Mouse (Mus musculus) embryonic facial prominence, embryonic 15.5 days (tissue): Measurements from ENCODE around the gene Gm10964. TPM values are rescaled to one million over a fixed set of nuclear protein-coding genes. Genes with fewer than 3 reads are reported as not detected.
"Not testable (repeated sequence)": the region's sequence is repeated elsewhere in the genome, so short reads cannot be mapped to it uniquely, and the experiment has no call there.

Experiments used
- ATAC-seq: fragments of 200-750 bp; cut with Nextera tagmentation; 2 replicates; pipeline ENCODE4 v1.8.0; 2017; ENCODE audit warnings: low read depth, moderate TSS enrichment; ENCODE audit not compliant: insufficient number of reproducible peaks, low FRiP score, low TSS enrichment
- H3K27ac ChIP-seq: fragments of 300-500 bp; sonication (generic); replicated peaks from 2 replicates; pipeline ENCODE4 v1.5.1; 2015; ENCODE audit warnings: mild to moderate bottlenecking, inconsistent platforms
- H3K27me3 ChIP-seq: fragments of 300-500 bp; sonication (generic); 2 replicates; pipeline ENCODE4 v1.6.1; 2015; ENCODE audit warnings: inconsistent platforms
- H3K36me3 ChIP-seq: fragments of 300-500 bp; sonication (generic); 2 replicates; pipeline ENCODE4 v1.6.1; 2015; ENCODE audit warnings: mild to moderate bottlenecking, inconsistent platforms
- H3K4me1 ChIP-seq: fragments of 300-500 bp; sonication (generic); 2 replicates; pipeline ENCODE4 v1.6.1; 2015; ENCODE audit warnings: inconsistent platforms
- H3K4me2 ChIP-seq: fragments of 300-500 bp; sonication (generic); replicated peaks from 2 replicates; pipeline ENCODE4 v1.6.1; 2015; ENCODE audit warnings: mild to moderate bottlenecking, inconsistent platforms
- H3K4me3 ChIP-seq: fragments of 300-500 bp; sonication (generic); replicated peaks from 2 replicates; pipeline ENCODE4 v1.5.1; 2015; ENCODE audit warnings: mild to moderate bottlenecking, inconsistent platforms
- H3K9ac ChIP-seq: fragments of 300-500 bp; sonication (generic); 2 replicates; pipeline ENCODE4 v1.6.1; 2015; ENCODE audit warnings: inconsistent platforms
- H3K9me3 ChIP-seq: fragments of 300-500 bp; sonication (generic); replicated peaks from 2 replicates; pipeline ENCODE4 v1.6.1; 2016; ENCODE audit warnings: inconsistent platforms
- WGBS: fragments of 180-500 bp; shearing (Covaris S2); methylation state at CpG from one replicate; pipeline ENCODE4 v1.1.7; 2015; 5-methylcytosine and 5-hydroxymethylcytosine counted together
- polyA plus RNA-seq: library from polyadenylated mRNA; unstranded; fragments of >200 nt; fragmentation: Nextera tagmentation; extraction: Ambion mirVana; gene quantifications from 2 replicates; pipeline ENCODE4 v1.2.1, GENCODE M21; 2015

Gm10964 gene
- polyA plus RNA-seq, 1 experiment from 2014 or later: not detected

- no peak for ATAC-seq
- Histone ChIP-seq H3K4me1 (peaks cover 4% of the 10 kb centered on the region; the same call in 1 of the 2 replicates), H3K9me3 (no peaks in the 10 kb centered on the region), H3K9ac (no peak overlapping the region), H3K27me3 (no peaks in the 10 kb centered on the region), H3K27ac (no peak overlapping the region), H3K4me2 (no peak overlapping the region), H3K4me3 (no peak overlapping the region), H3K36me3 (peaks cover under 1% of the 10 kb centered on the region; the same call in 1 of the 2 replicates)
- 79% methylated on average over 4 of the region's 4 CpGs for WGBS
These were observed 43.9 kb downstream of the Gm10964 start for GRCm38 (mm10) chr3:103782844-103783609.

DNA sequence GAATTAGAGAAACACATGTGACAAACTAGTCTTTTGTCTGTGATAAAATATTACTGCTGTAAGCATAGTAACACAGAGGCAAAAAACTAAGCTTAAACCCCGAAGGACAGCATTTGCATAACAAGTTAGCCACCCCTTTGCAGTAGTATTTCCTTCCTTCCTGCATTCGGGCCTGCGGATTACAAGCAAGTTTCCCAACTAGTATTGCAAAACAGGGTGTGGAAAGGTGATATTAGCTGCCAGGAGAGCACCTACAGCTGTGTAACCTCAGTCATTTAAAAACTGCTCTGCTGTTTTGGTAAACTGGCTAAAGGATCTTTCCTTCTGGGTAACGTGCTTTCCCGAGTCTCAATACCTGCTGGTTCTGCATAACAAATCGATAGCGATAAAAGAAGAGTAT, 48.1 kb downstream of the Gm10964 start:
- ATAC-seq: no peak
- Histone ChIP-seq H3K27me3 (no peaks in the 10 kb centered on the region), H3K9me3 (no peaks in the 10 kb centered on the region), H3K36me3 (no peaks in the 10 kb centered on the region), H3K27ac (no peak overlapping the region), H3K4me3 (no peak overlapping the region), H3K4me2 (0 out of 2 replicates have a peak overlapping the region, but pooled peaks have one; percentile 6), H3K9ac (no peak overlapping the region), H3K4me1 (peaks cover 22% of the 10 kb centered on the region)
- 54% methylated on average over 7 of the region's 7 CpGs for WGBS

DNA sequence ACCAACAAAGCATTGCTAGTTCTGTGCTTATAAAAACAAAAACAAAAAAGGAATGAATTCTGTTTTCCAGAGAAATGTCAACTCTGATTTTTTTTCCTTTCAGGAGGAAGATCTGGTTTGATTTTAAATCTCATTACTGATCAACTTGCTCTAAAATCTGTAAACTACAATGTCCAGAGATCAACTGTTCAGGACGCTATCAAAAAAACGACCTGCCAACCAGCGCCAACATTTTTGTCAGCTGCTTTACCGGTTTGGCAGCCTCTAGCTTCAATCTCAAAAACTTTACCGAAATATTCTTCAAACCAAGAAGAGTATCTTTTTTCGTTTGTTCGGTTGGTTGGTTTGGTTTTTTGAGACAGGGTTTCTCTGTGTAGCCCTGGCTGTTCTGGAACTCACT, 49.9 kb downstream of the Gm10964 start:
- H3K4me3 ChIP-seq: peak overlapping the region; percentile 90; the same call in 1 of the 2 replicates

GRCm38 (mm10) chr3:103789891-103790345, 50.8 kb downstream of the Gm10964 start:
- Histone ChIP-seq H3K4me3 (peak overlapping the region; percentile 90), H3K27me3 (no peaks in the 10 kb centered on the region), H3K9ac (peak overlapping the region; percentile 75), H3K4me2 (peak overlapping the region; percentile 66), H3K4me1 (peaks cover 22% of the 10 kb centered on the region), H3K27ac (peak overlapping the region; percentile 87), H3K9me3 (no peaks in the 10 kb centered on the region), H3K36me3 (no peaks in the 10 kb centered on the region)
- ATAC-seq: no peak
- WGBS: 2% methylated on average over 14 of the region's 14 CpGs

More for the DNA sequence above, 49.9 kb downstream of the Gm10964 start:
- ATAC-seq: no peak
- Histone ChIP-seq H3K4me2 (peak overlapping the region; percentile 66; the same call in 1 of the 2 replicates), H3K4me1 (peaks cover 22% of the 10 kb centered on the region), H3K27me3 (no peaks in the 10 kb centered on the region), H3K9me3 (no peaks in the 10 kb centered on the region), H3K9ac (no peak overlapping the region), H3K27ac (no peak overlapping the region; the same call in 1 of the 2 replicates), H3K36me3 (no peaks in the 10 kb centered on the region)
- 64% methylated on average over 7 of the region's 7 CpGs for WGBS

- peak overlapping the region; percentile 75 for H3K9ac ChIP-seq
These were observed 51.4 kb downstream of the Gm10964 start for GRCm38 (mm10) chr3:103790346-103791145.

DNA sequence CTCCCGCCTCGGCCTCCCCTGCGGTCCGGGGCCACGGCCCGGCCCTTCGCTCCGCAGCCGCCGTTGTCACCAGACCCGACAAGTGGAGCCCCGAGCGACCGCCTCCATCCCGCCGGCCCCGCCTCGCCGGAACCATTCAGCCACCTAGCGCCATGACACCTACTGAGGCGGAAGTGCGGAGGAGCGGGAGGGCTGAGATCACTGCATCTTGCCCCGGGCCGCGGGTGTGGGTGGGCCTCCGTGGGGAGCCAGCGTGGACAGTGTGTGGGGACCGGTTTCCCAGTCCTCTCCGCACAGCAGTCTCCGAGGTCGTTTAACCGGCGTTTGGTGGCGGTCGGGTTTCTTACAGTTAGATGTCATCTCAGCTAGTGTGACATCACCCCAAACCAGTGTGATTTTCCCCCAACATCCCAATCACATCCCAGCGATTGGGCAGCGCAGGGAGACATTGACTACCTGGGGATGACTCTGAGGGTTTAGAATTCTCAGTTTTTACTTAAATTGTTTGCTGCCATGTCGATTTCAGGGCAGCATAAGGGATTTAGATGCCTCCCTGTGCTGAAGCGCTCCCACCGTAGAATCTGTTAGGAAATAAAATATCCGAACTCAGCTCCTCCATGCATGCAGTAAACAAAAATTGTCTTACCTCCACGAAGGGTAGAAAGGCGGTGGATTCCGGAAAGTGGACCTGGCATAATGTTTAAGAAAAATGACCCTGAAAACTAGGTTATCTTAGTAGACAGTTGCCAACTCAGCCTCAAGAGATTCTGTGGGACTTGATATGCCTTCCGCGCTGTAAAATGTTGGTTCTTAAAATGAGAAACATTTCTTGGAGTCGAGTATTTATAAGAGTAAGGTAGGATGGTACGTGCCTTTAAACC, 52.3 kb downstream of the Gm10964 start, which contains the start of gene Hipk1:
Hipk1 (minus strand) TSS at position 334 of the 881 bp plus-strand sequence.
- ATAC-seq: peak; percentile 96
- no peaks in the 10 kb centered on the region for H3K9me3 ChIP-seq
- peak within 1 kb of the TSS; percentile 87 for H3K27ac ChIP-seq
- H3K4me3 ChIP-seq: peak within 1 kb of the TSS; percentile 90
- H3K36me3 ChIP-seq: no peaks in the 10 kb centered on the region
- H3K9ac ChIP-seq: peak within 1 kb of the TSS; percentile 75
- H3K4me2 ChIP-seq: peak within 1 kb of the TSS; percentile 66
- peaks cover 22% of the 10 kb centered on the region for H3K4me1 ChIP-seq
- no peaks in the 10 kb centered on the region for H3K27me3 ChIP-seq
- 9% methylated on average over 47 of the region's 49 CpGs for WGBS

More at GRCm38 (mm10) chr3:103790346-103791145, 51.4 kb downstream of the Gm10964 start:
- Histone ChIP-seq H3K27me3 (no peaks in the 10 kb centered on the region), H3K9me3 (no peaks in the 10 kb centered on the region), H3K36me3 (no peaks in the 10 kb centered on the region), H3K4me3 (peak overlapping the region; percentile 90), H3K27ac (peak overlapping the region; percentile 87), H3K4me1 (peaks cover 22% of the 10 kb centered on the region), H3K4me2 (peak overlapping the region; percentile 66)
- under 1% methylated on average over 49 of the region's 61 CpGs for WGBS
- ATAC-seq: peak; percentile 77

GRCm38 (mm10) chr3:103792111-103792406, 52.9 kb downstream of the Gm10964 start:
- not testable (repeated sequence) for H3K9me3 ChIP-seq, H3K36me3 ChIP-seq, H3K27ac ChIP-seq, ATAC-seq, H3K27me3 ChIP-seq, H3K9ac ChIP-seq
- 80% methylated on average over 5 of the region's 5 CpGs for WGBS
- Histone ChIP-seq H3K4me1 (peaks cover 22% of the 10 kb centered on the region), H3K4me2 (peak overlapping the region; percentile 66; the same call in 1 of the 2 replicates), H3K4me3 (peak overlapping the region; percentile 90; the same call in 1 of the 2 replicates)

GRCm38 (mm10) chr3:103792566-103792965, 53.4 kb downstream of the Gm10964 start:
- no peaks in the 10 kb centered on the region for H3K9me3 ChIP-seq
- H3K4me1 ChIP-seq: peaks cover 18% of the 10 kb centered on the region
- H3K4me2 ChIP-seq: no peak overlapping the region
- no peak overlapping the region for H3K27ac ChIP-seq
- no peak overlapping the region for H3K9ac ChIP-seq
- WGBS: 69% methylated on average over 1 of the region's 1 CpGs
- H3K27me3 ChIP-seq: no peaks in the 10 kb centered on the region
- ATAC-seq: no peak
- H3K4me3 ChIP-seq: no peak overlapping the region
- H3K36me3 ChIP-seq: no peaks in the 10 kb centered on the region
